Mouse (Mus musculus) olfactory bulb, adult 2 months (tissue): ENCODE data around the gene Fntb.

ENCODE experiments used
- CTCF ChIP-seq: fragments of 200-500 bp; IDR thresholded peaks from 2 replicates; pipeline ENCODE4 v1.5.1; 2012; ENCODE audit warnings: low read depth, mild to moderate bottlenecking, low read length, moderate library complexity; ENCODE audit not compliant: insufficient read depth
- POLR2A ChIP-seq: fragments of 200-500 bp; IDR thresholded peaks from 2 replicates; pipeline ENCODE4 v1.6.1; 2012; ENCODE audit warnings: mild to moderate bottlenecking, low read depth, low read length, moderate library complexity; ENCODE audit not compliant: insufficient read depth

GRCm38 (mm10) chr12:76898141-76898540, 132.8 kb downstream of the Fntb start:
- no peak for TF ChIP-seq POLR2A
- no peak for TF ChIP-seq CTCF
